Mouse (Mus musculus) liver, postnatal 0 days (tissue): Measurements from ENCODE around the gene G6pc3. TPM values are rescaled to one million over a fixed set of nuclear protein-coding genes. Genes with fewer than 3 reads are reported as not detected.

Experiments used
- ATAC-seq: fragments of 200-750 bp; cut with Nextera tagmentation; 2 replicates; pipeline ENCODE4 v1.8.0; 2017; ENCODE audit warnings: mild to moderate bottlenecking, moderate library complexity
- DNase-seq: peaks from one replicate; pipeline ENCODE4 v3.0.0-alpha.2; 2016
- H3K27ac ChIP-seq: fragments of 300-500 bp; sonication (generic); 2 replicates; pipeline ENCODE4 v1.5.1; 2014; ENCODE audit warnings: antibody characterized with exemption, moderate library complexity, mild to moderate bottlenecking, low read depth
- H3K27me3 ChIP-seq: fragments of 300-500 bp; sonication (generic); 2 replicates; pipeline ENCODE4 v1.6.1; 2014; ENCODE audit warnings: low read length, control low read depth, mixed read lengths; ENCODE audit not compliant: insufficient read depth
- H3K36me3 ChIP-seq: fragments of 300-500 bp; sonication (generic); replicated peaks from 2 replicates; pipeline ENCODE4 v1.6.1; 2014; ENCODE audit warnings: mild to moderate bottlenecking, control low read depth, low read length, moderate library complexity, mixed read lengths; ENCODE audit not compliant: insufficient read depth
- H3K4me1 ChIP-seq: fragments of 300-500 bp; sonication (generic); 2 replicates; pipeline ENCODE4 v1.6.1; 2014; ENCODE audit warnings: antibody characterized with exemption, mild to moderate bottlenecking, control low read depth; ENCODE audit not compliant: insufficient read depth
- H3K4me2 ChIP-seq: fragments of 300-500 bp; sonication (generic); 2 replicates; pipeline ENCODE4 v1.6.1; 2014; ENCODE audit warnings: low read depth, mild to moderate bottlenecking, low read length, moderate library complexity, mixed read lengths
- H3K4me3 ChIP-seq: fragments of 300-500 bp; sonication (generic); 2 replicates; pipeline ENCODE4 v1.5.1; 2014; ENCODE audit warnings: low read depth, low read length
- H3K9ac ChIP-seq: fragments of 300-500 bp; sonication (generic); replicated peaks from 2 replicates; pipeline ENCODE4 v1.6.1; 2014; ENCODE audit warnings: mild to moderate bottlenecking, moderate library complexity
- H3K9me3 ChIP-seq: fragments of 300-500 bp; sonication (generic); 2 replicates; pipeline ENCODE4 v1.6.1; 2016; ENCODE audit warnings: mild to moderate bottlenecking, control low read depth, low read length, mixed read lengths
- CTCF ChIP-seq: sonication (generic); IDR thresholded peaks from 2 replicates; pipeline ENCODE4 v1.5.1; 2016; ENCODE audit warnings: antibody characterized with exemption, low read depth
- EP300 ChIP-seq: IDR thresholded peaks from 2 replicates; pipeline ENCODE4 v1.6.1; 2016; ENCODE audit warnings: antibody characterized with exemption, low read depth, mild to moderate bottlenecking
- WGBS: fragments of 180-500 bp; shearing (Covaris S2); extraction: QIAGEN DNeasy Blood & Tissue Kit; methylation state at CpG from one replicate; pipeline ENCODE4 v1.1.7; 2014; ENCODE audit not compliant: insufficient replicate concordance; 5-methylcytosine and 5-hydroxymethylcytosine counted together
- microRNA-seq: library from miRNA; unstranded; fragments of <30 nt; microRNA quantifications from one replicate; pipeline ENCODE4, GENCODE M21; 2016
- polyA plus RNA-seq: library from polyadenylated mRNA; unstranded; fragments of >200 nt; fragmentation: Nextera tagmentation; extraction: Ambion mirVana; gene quantifications from 2 replicates; pipeline ENCODE4 v1.2.1, GENCODE M21; 2015

G6pc3 gene
- polyA plus RNA-seq, 1 experiment from 2014 or later, result 6.7 TPM

DNA sequence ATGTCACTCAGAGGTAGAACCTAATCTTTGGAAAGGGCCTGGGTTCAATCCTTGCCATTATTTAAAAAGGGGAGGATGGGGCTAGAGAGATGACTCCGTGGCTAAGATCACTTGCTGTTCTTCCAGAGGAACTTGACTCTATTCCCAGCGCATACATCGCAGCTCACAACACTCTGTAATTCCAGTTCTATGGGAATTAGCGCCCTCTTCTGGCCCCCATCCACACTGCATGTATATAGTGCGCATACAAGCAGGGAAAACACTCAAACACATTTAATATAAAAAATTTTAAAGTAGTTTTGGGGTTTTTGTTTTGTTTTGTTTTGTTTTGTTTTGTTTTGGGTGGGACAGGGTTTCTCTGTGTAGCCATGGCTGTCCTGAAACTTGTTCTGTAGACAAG is 52.5 kb downstream of the G6pc3 start:
- H3K27ac ChIP-seq, result no peak overlapping the region

More for the DNA sequence above, 52.5 kb downstream of the G6pc3 start:
- H3K9me3 ChIP-seq, result no peaks in the 10 kb centered on the region
- H3K4me1 ChIP-seq, result peaks cover 6% of the 10 kb centered on the region
- no peak overlapping the region for H3K4me3 ChIP-seq
- TF ChIP-seq CTCF (peak; percentile 47), EP300 (no peak)
- 61% methylated on average over 5 of the region's 5 CpGs for WGBS
- no peak overlapping the region for H3K9ac ChIP-seq
- H3K4me2 ChIP-seq, result no peak overlapping the region
- H3K27me3 ChIP-seq, result 0 out of 2 replicates have a peak, but pooled peaks cover 3% of the 10 kb centered on the region
- no peak for DNase-seq
- no peaks in the 10 kb centered on the region for H3K36me3 ChIP-seq
- no peak for ATAC-seq

Small RNA genes lying within 50 kb of the gene (microRNA-seq; reads per million reads assigned to microRNA genes)
- 1.6 reads per million for gene Mir8101

Other genes starting within 250 kb of the G6pc3 start
- not detected in 2 replicates for gene Sost, start 222.6 kb upstream of the G6pc3 start, polyA plus RNA-seq
- 0.19 TPM in 1 of 2 replicates, not detected in the other for gene Cfap97d1, start 205.3 kb upstream of the G6pc3 start, polyA plus RNA-seq
- 18.4 and 22.7 TPM in 2 replicates for gene Dusp3, start 202.6 kb upstream of the G6pc3 start, polyA plus RNA-seq
- 0.56 and 0.72 TPM in 2 replicates for gene Mpp3, start 161.2 kb upstream of the G6pc3 start, polyA plus RNA-seq
- 1.8 and 2.3 TPM in 2 replicates for gene Cd300lg, start 148.1 kb upstream of the G6pc3 start, polyA plus RNA-seq
- 3.9 and 4.4 TPM in 2 replicates for gene Mpp2, start 101.1 kb upstream of the G6pc3 start, polyA plus RNA-seq
- gene Ppy, start 88.3 kb upstream of the G6pc3 start, polyA plus RNA-seq, result 0.72 TPM in 1 of 2 replicates, not detected in the other
- gene Pyy, start 81.8 kb upstream of the G6pc3 start, polyA plus RNA-seq, result 1.8 TPM in 1 of 2 replicates, not detected in the other
- 18.5 and 25.1 TPM in 2 replicates for gene Nags, start 44.1 kb upstream of the G6pc3 start, polyA plus RNA-seq
- 5.8 and 6.4 TPM in 2 replicates for gene Tmem101, start 33.2 kb upstream of the G6pc3 start, polyA plus RNA-seq
- 52.2 and 55.0 TPM in 2 replicates for gene Lsm12, start 4.3 kb upstream of the G6pc3 start, polyA plus RNA-seq
- 17.7 and 17.8 TPM in 2 replicates for gene Hdac5, start 40.5 kb downstream of the G6pc3 start, polyA plus RNA-seq
- gene BC030867, start 59.3 kb downstream of the G6pc3 start, polyA plus RNA-seq, result 4.7 and 4.9 TPM in 2 replicates
- gene Asb16, start 79.1 kb downstream of the G6pc3 start, polyA plus RNA-seq, result not detected in 2 replicates
- gene Tmub2, start 95.3 kb downstream of the G6pc3 start, polyA plus RNA-seq, result 19.4 and 20.8 TPM in 2 replicates
- gene Atxn7l3, start 107.0 kb downstream of the G6pc3 start, polyA plus RNA-seq, result 4.5 and 4.6 TPM in 2 replicates
- gene Ubtf, start 130.1 kb downstream of the G6pc3 start, polyA plus RNA-seq, result 32.4 and 32.5 TPM in 2 replicates
- 311 and 329 TPM in 2 replicates for gene Slc4a1, start 176.6 kb downstream of the G6pc3 start, polyA plus RNA-seq
- gene Rundc3a, start 203.8 kb downstream of the G6pc3 start, polyA plus RNA-seq, result 1.8 and 2.4 TPM in 2 replicates
- 510 and 522 TPM in 2 replicates for gene Slc25a39, start 218.3 kb downstream of the G6pc3 start, polyA plus RNA-seq
- gene Grn, start 240.7 kb downstream of the G6pc3 start, polyA plus RNA-seq, result 156 and 161 TPM in 2 replicates